In genomic region chr19:6061021-6061533, GRCm38 (mm10) we compare ENCODE assay signal across 8 mouse cellular contexts. TPM values are rescaled to one million over a fixed set of nuclear protein-coding genes. Genes with fewer than 3 reads are reported as not detected.
DNase-seq lines count a peak whose midpoint lies in the region; ATAC-seq lines count a peak whose summit lies in the region.

Znhit2 (plus strand) TSS chr19:6061192.

- H3K4me1 ChIP-seq in hindbrain, embryonic 12.5 days: peaks cover 46% of the 10 kb centered on the region

- H3K27ac ChIP-seq in hindbrain, embryonic 12.5 days: peak within 1 kb of the TSS; percentile 95

- no peaks in the 10 kb centered on the region for H3K27me3 ChIP-seq in hindbrain, embryonic 12.5 days

- H3K4me2 ChIP-seq in hindbrain, embryonic 12.5 days (replicated peaks): peak within 1 kb of the TSS; percentile 94

- H3K9ac ChIP-seq in hindbrain, embryonic 12.5 days: peak within 1 kb of the TSS; percentile 91

- peak within 1 kb of the TSS; percentile 85 for H3K4me3 ChIP-seq in hindbrain, embryonic 12.5 days

- under 1% methylated on average over 58 of the region's 58 CpGs for WGBS in hindbrain, embryonic 12.5 days

- peak; percentile 98 for DNase-seq in NIH3T3 (ENCODE audit: low read depth)
- peak; percentile 89 for DNase-seq in cerebellum, adult 9-11 months
- DNase-seq in frontal cortex, postnatal 10 days (ENCODE audit: low spot score in 2 of 2): peak; percentile 91 to 93
- peak; percentile 90 to 96 for DNase-seq in layer of hippocampus, postnatal 14 days (ENCODE audit: low spot score in 2 of 2)
- peak; percentile 95 for DNase-seq in lung, postnatal 14 days
- DNase-seq in retina, postnatal 1 day: peak; percentile 95
- peak; percentile 85 to 93 for DNase-seq in urinary bladder, adult 18-20 months (ENCODE audit: low spot score in 2 of 2)

- peaks cover 15% of the 10 kb centered on the region for H3K36me3 ChIP-seq in hindbrain, embryonic 12.5 days

- peak; percentile 52 for ATAC-seq in hindbrain, embryonic 12.5 days (ENCODE audit: low FRiP score)

- H3K9me3 ChIP-seq in hindbrain, embryonic 12.5 days (replicated peaks): no peaks in the 10 kb centered on the region

RNA-seq across cellular contexts. Expression of gene Znhit2, which starts in this region (rescaled TPM):
- 33.6 and 34.4 TPM in 2 replicates for polyA plus RNA-seq in hindbrain, embryonic 12.5 days (2016; fragmentation: Nextera tagmentation; extraction: Ambion mirVana)
- total RNA-seq in layer of hippocampus, postnatal 14 days (2021): 10 to 100 TPM; 39.5 to 41.2 TPM

Comparison
In these comparisons a context has a peak if more than half of its experiments do, and no peak if none do; other contexts are left out.
1. Peak in every context shown above with its lines: DNase-seq, ATAC-seq, H3K4me3 ChIP-seq and H3K27ac ChIP-seq.